Mouse (Mus musculus) cerebellum, postnatal 14 days (tissue): Measurements from ENCODE around the gene Vamp2.

Experiments
- DNase-seq, 2 experiments: peaks; one replicate each; pipeline ENCODE4 v3.0.0; 2021; ENCODE audit warnings: mixed read lengths in 2 of 2

Gene Vamp2

DNA sequence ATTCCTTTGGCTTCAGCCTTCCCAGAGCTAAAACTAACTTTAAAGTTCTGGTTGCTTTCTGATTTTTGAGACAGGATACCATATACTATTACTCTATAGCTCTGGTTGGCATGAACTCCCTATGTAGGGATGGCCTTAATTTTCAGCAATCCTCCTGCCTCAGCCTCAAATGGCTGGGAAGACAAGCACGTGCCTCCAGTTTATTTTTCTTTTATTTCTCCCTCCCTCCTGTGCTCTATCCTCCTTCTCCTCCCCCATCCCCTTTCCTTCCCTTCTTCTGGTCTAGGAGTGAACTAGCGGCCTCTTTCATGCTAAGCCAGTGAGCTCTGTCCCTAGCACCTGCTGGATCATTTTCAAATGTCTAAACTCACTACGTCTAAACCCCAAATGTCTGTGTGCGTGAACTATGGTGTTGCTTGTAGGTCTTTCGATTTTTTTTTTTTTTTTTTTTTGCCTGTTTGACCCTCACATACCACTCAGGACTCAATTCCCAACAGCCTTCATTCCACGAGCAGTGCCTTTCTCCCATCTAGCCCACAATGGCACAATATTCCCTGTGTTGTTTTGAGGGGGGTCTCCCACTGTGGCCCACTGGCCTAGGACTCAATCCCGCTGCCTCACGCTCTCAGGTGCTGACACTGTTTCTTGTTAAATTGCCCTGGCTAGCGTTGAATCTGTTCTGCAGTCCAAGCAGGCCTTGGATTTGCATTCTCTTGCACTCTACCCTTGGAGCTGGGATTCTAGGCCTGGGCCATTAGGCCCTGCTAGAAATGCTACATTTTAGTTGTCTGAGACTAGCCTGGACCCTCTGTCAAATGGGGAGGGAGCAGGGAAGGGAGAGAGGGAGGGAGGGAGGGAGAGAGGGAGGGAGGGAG, 23.8 kb upstream of the Vamp2 start:
- no peak for DNase-seq

DNA sequence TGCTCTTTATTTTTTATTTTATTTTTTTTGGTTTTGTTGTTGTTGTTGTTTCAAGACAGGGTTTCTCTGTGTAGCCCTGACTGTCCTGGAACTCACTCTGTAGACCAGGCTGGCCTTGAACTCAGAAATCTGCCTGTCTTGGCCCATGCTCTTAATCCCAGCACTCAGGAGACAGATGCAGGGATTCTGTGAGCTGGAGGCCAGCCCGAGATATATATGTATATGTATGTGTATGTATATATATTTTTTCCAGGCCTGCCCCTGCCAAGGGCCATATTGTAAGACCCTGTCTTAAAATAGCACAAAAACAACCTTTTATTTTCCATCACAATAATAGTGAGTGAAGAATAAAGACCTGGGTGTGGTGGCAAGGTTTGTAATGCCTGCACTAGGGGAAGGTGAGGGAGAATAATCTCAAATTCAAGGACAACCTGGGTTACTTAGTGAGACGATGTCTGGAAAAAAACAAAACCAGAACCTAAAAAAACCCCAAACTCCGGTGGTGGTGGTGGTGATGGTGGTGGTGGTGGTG, 22.8 kb upstream of the Vamp2 start:
- DNase-seq: no peak

DNA sequence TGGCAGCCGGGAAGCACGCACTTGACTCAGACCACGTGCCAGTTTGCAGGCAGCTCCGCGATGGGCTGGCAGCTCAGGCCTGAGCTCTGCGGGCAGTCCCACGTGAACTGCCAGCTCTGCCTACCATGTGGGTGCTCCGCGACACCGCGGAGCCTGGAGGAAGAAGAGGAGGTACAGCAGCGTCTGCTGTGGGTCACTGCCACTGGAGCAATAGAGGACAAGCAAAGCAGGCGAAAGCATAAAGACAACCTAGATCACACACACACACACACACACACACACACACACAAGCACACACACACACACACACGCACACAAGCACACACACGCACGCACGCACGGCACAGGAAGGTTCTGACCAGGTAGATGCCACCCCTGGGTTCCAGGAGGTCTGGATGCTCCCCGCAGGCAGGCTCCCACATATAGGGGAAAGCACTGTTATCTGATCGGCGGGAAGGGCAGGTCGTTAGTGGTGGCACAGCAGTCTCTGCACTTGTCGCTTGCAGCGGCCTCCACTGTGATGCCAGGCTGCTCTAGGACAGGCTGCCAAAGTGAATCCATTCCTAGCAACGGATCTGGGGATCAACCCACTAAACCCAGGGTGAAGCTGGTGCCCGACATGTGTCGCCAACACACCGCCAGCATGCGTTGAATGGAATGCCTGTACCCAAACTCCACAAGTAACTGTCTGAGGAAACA, 22.0 kb upstream of the Vamp2 start:
- DNase-seq: peak; percentile 70 to 74

DNA sequence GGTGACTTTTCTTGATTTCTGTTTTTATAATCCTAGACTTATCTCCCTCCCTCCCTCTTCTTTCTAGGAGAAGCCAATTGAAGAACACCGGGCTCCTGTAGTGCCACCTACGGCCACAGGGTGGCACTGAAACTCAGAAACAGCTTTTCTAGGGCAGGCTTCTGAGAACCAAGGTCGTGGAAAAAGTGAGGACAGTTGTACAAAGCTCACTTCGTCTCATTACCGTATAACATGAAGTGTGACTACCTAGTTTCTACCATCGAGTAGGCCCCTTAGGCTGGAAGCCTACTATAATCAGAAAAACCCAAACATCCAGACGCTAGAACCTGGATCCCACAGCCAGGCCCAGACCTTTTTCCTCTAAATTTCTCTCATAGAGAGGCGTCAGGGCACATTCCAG, 21.3 kb upstream of the Vamp2 start:
- peak; percentile 94 to 95 for DNase-seq

DNA sequence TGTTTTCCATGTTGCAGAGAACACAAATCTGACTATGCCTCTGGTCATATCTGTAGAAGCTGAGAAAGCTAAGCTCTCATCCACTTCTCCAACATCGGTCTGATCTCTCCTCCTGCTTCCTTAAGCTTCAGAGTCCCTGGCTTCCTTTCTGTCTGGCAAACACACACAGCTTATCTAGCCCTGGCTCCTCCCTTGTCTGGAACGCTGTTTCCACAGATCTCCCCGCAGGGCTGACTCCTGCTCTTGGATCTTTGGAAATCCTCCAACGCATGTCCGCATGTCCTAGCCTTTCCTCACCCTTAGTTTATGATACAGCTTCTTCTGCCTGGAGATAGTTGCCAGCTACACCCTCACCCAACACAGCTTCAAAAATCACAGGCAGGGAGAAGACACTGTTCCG, 20.7 kb upstream of the Vamp2 start:
- peak in 1 of 2 experiments; percentile 18 for DNase-seq

DNA sequence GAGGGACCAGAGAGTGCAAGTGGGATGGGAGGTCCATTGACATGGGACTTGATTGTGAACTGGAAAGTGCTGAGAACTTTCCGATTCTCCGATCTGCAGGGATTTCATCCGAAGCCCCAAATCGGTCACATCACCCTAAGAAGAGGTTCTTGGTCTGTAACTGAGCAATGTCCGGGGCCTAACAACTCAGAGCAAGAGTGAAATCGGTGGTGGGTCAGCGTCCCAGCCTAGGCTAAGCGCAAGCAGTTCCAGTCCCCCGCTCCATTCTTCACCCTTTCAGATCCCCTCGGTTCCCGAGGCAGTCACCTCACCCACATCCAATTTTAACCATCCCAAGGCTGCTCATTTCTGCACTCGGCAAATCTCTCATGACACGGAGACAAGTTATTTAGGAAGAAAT, 18.2 kb upstream of the Vamp2 start:
- DNase-seq: no peak

DNA sequence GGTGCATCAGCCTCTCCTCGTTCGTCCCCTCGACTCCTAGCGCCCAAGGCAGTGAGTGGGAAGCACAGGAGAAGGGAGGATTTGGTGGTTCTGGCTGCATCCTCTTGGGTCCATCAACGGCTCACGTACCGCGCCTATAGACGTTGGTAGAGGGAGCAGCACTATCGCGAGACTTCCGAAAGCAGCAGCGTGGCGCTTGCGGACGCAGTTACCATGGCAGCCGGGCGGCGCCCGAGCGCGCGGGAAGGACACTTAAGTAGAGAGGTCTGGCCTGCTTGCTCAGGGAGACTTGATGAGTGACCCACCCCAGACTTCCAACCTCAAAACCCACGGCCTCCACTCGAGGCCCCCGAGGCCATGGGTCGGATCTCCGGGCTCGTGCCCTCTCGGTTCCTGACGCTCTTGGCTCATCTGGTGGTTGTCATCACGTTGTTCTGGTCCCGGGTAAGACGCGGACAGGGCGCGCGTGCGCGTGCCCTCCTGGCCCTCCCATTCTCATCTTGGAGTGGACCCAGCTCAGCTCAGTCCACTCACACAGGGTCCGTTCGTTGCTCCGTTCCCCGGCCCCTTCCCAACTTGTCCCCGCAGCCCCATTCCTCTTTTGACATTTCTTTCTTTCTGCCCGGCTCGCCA, 17.6 kb upstream of the Vamp2 start, which contains the start of gene Tmem107:
Tmem107 (plus strand) TSS at position 217 of the 633 bp plus-strand sequence.
- DNase-seq: peak; percentile 93 to 95

DNA sequence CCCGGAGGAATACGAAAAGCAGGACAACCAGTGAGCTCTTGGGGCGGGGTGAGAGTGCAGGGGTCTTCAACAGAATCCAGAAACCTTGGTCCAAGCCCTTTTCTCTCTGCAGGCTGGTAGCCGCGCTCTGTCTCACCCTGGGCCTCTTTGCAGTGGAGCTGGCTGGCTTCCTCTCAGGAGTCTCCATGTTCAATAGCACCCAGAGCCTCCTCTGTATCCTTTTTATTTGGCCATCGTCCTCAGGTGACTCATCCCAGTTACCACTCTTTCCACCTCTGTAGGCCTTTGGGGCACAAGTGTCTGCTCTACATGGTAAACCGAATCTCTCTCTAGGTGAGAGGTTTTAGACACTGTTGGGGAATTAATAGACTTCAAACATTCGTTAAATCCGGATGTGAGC, 17.0 kb upstream of the Vamp2 start:
- no peak for DNase-seq

DNA sequence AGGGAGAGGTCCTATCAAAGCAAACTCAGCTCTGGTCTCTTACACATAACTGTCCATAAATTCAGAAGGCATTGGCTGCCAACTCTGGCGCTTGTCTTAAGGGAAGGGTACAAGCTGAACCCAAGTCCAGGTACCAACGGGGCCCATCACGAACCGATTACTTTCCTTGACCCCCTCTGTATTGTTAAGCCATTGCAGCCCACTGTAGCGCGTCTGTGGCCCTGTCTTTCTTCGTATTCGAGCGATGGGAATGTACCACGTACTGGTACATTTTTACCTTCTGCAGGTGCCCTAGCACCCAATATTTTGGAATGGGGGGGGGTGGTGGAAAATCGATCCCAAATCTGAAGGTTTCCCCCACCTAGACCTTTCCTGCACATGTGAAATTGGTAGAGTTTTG, 16.1 kb upstream of the Vamp2 start:
- DNase-seq: peak in 1 of 2 experiments; percentile 18

DNA sequence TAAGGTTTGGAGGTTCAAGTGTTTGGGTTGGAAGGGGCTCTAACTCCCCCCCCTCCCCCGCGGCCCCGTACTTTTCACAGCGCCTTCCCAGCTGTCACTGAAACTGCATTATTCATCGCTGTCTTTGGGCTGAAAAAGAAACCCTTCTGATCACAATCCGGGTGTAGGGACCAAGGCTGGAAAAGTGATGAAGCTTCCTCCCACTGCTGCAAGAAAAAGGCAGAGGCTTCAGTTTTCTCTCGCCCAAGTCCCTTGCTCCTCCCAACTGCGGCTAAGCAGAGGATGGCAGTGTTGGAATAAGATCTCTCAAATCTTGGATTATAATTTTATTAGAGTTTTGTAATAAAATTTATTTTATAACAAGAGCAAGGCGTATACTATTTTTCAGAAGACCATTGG, 15.6 kb upstream of the Vamp2 start:
- no peak for DNase-seq

DNA sequence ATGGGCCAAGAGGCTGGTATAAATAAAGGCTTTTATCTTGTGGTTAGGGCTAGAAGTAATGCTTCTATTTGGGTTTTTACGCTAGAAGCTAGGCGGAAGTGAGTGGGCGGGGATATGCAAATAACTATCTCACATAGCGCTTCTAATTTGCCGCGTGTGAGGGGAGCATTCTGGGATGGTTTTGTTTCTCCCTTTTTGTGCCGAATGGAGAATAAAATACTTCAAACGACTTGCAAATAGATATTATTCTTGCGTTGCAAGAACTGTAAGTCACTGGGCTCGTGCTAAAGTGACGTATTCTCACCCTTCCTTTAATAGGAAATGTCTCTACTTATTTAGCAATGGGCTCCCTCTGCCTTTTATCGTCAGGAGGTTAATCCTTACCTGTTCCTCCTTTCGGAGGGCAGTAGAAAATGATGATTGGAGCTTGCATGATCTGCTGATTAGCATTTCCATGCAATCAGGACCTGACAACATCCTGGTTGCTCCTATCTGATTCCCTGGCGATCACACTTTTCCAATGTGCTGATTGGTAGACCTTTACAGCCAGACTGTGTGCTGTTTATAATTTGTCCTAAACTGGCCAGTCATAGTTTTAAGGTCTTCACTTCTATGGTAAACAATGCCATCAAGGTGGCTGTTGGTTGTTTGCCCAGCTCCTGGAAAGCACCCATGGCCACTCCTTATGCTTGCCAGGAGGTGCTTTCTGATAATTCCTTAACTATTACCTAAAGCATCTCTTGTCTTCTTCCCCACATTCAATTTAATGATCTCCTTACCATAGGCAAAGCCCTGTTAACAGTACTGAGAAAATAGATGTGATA, 15.0 kb upstream of the Vamp2 start:
- DNase-seq: peak; percentile 88 to 91

DNA sequence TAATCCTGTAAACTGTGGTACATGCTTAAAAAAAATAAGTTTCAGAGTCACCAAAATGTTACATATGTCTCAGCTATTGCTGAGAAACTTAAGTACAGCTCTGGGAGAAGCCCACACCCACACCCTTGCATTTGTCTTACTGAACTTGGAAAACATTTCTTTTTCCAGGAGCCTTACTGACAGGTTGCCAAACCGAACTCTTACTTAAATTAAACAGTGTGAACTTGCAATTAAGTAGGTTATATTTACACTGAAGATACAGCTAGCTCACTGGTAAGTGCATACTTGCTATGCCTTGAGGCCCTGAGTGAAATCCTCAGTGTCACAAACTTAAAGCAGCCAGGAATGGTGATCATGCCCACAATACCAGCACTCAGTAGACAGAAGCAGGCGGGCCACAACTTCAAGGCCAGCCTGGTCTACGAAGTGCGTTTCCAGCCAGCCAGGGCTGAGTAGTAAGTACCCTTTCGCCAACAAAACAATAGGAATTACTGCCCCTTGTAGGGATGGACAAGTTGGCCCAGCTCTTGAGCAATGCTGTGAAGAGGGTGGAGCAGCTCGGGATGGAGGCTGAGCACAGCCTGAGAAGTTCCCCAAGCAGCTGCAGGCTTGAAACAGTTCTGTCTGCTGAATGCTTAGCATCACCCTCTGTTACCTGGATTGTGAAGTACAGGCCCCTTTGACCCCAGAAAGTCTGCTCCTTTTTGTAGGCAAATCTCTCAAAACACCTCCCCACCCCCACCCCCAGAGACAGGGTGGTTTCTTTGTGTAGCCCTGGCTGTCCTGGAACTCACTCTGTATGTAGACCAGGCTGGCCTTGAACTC, 14.1 kb upstream of the Vamp2 start:
- DNase-seq: peak in 1 of 2 experiments; percentile 22

DNA sequence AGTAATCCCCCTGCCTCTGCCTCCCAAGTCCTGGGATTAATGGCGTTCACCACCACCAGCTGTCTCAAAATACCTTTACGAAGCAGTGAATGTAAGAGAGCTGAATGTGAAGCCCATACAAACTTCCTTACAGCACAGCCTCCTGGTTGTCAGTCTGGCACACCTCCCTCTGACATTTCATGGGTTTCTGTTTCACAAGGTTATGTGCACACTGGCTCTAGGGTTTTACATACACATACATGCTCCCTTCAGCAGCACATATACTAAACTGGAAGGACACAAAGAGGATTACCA, 13.6 kb upstream of the Vamp2 start:
- DNase-seq: no peak

DNA sequence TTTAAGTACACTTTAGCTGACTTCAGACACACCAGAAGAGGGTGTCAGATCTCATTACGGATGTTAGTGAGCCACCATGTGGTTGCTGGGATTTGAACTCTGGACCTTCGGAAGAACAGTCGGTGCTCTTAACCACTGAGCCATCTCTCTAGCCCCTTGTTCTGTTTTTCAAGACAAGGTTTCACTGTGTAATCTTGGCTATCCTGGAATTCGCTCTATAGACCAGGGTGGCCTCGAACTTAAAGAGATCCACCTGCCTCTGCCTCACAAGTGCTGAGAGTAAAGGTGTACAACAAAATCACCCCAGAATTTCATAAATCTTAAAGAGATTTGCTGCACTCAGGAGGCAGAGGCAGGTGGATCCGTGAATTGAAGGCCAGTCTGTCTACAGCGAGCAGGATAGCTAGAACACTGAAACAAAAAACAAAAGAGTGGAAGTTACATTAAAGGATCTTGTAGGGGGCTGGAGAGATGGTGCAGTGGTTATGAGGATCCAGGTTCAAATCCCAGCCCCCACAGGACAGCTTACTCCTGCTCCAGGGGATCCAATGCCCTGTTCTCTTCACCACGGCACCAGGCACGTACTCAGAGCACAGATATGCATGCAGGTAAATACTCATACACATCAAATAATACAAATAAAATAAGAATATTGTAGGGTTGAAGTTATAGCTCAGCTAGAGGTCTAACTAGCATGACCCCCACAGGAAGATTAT, 12.4 kb upstream of the Vamp2 start:
- no peak for DNase-seq

DNA sequence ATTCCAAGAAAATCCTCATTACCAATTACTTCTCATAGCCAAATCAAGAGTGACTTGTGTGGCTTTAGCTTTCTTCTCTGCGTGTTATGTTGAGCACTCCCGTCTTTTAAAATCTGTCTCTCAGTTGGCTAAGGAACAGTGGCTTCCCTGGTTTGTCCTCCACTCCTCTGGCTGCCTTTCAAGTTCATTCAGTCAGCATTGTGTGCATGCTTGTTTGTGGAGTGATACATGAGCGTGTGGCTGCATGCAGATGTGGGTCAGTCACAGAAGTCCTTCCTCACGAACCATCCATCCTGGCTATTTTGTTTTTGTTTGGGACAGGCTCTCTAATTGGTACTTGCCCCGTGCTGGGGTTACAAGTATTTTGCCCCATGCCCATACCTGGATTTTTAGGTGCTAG, 11.7 kb upstream of the Vamp2 start:
- DNase-seq: no peak

DNA sequence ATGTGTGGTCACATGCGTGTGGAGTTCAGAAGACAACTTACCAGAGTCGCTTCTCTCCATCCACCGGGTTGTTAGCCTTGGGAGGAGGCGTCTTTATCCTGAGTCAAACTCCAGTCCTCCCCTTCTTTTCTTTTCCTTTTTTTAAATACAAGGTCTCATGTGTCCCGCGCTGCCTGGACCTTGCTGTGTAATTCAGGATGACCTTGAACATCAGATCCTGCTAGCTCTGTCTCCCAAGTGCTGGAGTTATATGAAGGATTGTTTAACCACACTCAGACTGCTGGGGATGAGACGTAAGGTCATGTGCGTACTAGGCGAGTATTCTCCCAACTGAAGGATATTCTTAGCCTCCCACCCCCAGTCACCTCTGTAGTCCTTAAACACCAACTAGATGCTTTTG, 11.0 kb upstream of the Vamp2 start:
- no peak for DNase-seq

DNA sequence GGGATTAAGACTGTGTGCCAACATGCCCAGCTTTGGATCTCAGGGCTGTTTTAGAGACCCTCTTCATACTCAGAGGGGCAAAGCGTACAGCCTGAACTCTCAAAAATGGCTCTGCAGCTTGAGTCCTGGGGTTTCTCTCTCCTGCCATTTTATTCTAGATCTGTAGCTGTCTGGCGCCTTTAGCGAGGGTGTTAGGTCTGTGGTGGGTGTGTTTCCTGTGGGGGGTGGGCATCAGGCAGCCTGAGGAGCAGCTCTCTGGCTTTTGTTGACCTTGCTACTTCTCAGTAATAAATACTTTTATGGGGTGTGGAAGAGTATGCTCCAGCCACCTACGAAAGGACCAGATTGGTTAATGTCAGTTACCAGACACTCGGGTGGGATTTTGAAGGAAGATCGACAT, 10.2 kb upstream of the Vamp2 start:
- DNase-seq: no peak

DNA sequence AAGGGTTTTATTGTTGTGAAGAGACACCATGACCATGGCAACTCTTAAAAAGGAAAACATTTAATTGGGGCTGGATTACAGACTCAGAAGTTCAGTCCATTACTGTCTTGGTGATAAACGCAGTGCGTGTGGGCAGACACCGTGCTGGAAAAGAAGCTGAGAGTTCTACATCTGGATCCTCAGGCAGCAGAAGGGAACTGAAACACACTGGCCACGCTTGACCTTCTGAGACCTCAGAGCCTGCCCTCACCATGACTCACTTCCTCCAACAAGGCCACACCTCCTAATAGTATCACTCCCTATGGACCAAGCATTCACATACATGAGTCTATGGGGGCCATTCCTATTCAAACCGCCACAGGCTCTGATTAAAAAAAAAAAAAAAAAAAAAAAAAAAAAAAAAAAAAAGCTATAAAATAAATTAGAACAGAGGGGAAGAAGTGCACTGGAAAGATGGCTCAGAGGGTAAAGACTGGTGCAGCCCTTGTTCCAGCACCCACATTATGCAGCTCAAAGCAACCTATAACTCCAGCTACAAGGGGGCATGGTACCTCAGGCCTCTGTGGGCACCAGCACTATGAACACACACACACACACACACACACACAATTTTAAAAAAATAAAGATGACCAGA, 9.4 kb upstream of the Vamp2 start:
- no peak for DNase-seq

DNA sequence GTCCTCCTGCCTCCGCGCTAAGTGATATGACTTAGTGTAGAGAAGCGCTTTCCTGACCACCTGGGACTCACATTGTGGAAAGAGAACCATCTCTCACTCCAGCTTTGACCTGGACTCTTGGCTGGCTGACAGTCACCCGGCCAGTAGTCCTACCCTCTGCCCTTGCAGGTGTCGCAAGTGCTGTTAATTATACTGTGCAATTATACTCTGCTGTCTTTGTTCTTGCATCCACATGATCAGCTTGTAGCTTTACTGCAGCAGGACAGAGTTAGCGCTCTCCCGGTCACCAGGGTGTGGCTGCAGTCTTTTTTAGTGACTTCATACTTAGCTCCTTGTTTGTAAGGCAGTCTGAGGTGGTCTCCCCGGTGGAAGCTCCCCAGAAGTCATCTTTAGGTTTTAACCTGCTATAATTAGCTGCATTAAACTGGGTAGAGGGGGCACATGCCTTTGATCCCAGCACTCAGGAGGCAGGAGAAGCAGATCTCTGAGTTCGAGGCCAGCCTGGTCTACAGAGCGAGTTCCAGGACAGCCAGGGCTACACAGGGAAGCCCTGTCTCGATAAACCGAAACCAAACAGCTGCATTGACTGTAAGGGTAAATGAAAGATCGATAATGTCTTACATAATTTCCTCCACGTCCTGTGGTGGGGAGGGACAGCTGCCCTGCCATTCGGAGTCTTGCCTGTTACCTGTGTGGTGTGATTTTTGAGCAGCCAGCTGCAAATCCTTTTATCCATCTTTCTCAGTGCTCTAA, 8.0 kb upstream of the Vamp2 start:
- DNase-seq: no peak

DNA sequence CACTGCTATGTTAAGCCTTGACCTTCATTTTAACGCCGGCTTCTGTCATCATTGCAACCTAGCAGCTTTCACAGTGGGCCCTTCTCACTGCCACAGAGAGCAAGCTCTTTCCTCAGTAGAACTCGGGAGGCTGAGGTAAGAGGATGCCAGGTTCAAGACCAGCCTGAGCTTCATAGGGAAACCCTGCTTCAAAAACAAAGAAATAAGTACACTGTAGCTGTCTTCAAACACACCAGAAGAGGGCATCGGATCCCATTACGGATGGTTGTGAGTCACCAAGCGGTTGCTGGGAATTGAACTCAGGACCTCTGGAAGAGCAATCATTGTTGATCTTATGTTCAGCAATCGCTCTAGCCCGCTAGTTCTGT, 7.5 kb upstream of the Vamp2 start:
- no peak for DNase-seq
